Mouse (Mus musculus) myocyte (in vitro differentiated cells): ENCODE data around the gene Plcb2. TPM values are rescaled to one million over a fixed set of nuclear protein-coding genes. Genes with fewer than 3 reads are reported as not detected.

Experiments used
- H3K27me3 ChIP-seq: one replicate; pipeline ENCODE4 v1.6.1; 2011; ENCODE audit not compliant: control insufficient read depth, insufficient read depth, insufficient read length
- H3K36me3 ChIP-seq: one replicate; pipeline ENCODE4 v1.6.1; 2011; ENCODE audit not compliant: control insufficient read depth, insufficient read depth
- H3K4me2 ChIP-seq: one replicate; pipeline ENCODE4 v1.6.1; 2011; ENCODE audit warnings: low read depth, control low read depth
- H3K4me3 ChIP-seq: one replicate; pipeline ENCODE4 v1.5.1; 2011; ENCODE audit warnings: mild to moderate bottlenecking, control low read depth, moderate library complexity
- H3K79me2 ChIP-seq: one replicate; pipeline ENCODE4 v1.6.1; 2011; ENCODE audit not compliant: control insufficient read depth, insufficient read depth
- H3ac ChIP-seq: one replicate; pipeline ENCODE4 v1.6.1; 2011; ENCODE audit not compliant: control insufficient read depth, insufficient read length
- CEBPB ChIP-seq: IDR thresholded peaks from 2 replicates; pipeline ENCODE4 v1.6.1; 2011; ENCODE audit warnings: mild to moderate bottlenecking, moderate library complexity; ENCODE audit not compliant: poor library complexity, insufficient read depth, severe bottlenecking
- E2F4 ChIP-seq: IDR thresholded peaks from one replicate; pipeline ENCODE4 v1.6.1; 2011; ENCODE audit warnings: mild to moderate bottlenecking, control low read depth, moderate library complexity; ENCODE audit not compliant: insufficient read depth
- MAX ChIP-seq: IDR thresholded peaks from one replicate; pipeline ENCODE4 v1.6.1; 2011; ENCODE audit warnings: low read depth, mild to moderate bottlenecking, control low read depth
- MYOD1 ChIP-seq, 3 experiments: IDR thresholded peaks; one replicate each; pipeline ENCODE4 v1.6.1; 2011; ENCODE audit warnings: control low read depth in 2 of 3, low read depth in 2 of 3, mild to moderate bottlenecking in 2 of 3, moderate library complexity in 1 of 3; ENCODE audit not compliant: insufficient read length in 2 of 3, control insufficient read depth in 1 of 3
- MYOG ChIP-seq, 3 experiments: IDR thresholded peaks; one replicate each; pipeline ENCODE4 v1.6.1; 2011; ENCODE audit warnings: control low read depth in 2 of 3, low read depth in 2 of 3, mild to moderate bottlenecking in 2 of 3; ENCODE audit not compliant: insufficient read length in 2 of 3, control insufficient read depth in 1 of 3, insufficient read depth in 1 of 3
- POLR2A ChIP-seq: IDR thresholded peaks from one replicate; pipeline ENCODE4 v1.6.1; 2011; ENCODE audit warnings: low read depth, mild to moderate bottlenecking, control low read depth, moderate library complexity; ENCODE audit not compliant: insufficient read length
- POLR2AphosphoS2 ChIP-seq: IDR thresholded peaks from one replicate; pipeline ENCODE4 v1.6.1; 2011; ENCODE audit warnings: low read depth, control low read depth; ENCODE audit not compliant: insufficient read length
- REST ChIP-seq: IDR thresholded peaks from one replicate; pipeline ENCODE4 v1.6.1; 2011; ENCODE audit warnings: mild to moderate bottlenecking, control low read depth, moderate library complexity; ENCODE audit not compliant: insufficient read depth, insufficient read length
- SRF ChIP-seq: IDR thresholded peaks from one replicate; pipeline ENCODE4 v1.6.1; 2011; ENCODE audit warnings: low read depth; ENCODE audit not compliant: control insufficient read depth, insufficient read length
- TCF12 ChIP-seq: IDR thresholded peaks from one replicate; pipeline ENCODE4 v1.6.1; 2011; ENCODE audit warnings: mild to moderate bottlenecking, control low read depth; ENCODE audit not compliant: poor library complexity, insufficient read depth, severe bottlenecking
- TCF3 ChIP-seq: IDR thresholded peaks from one replicate; pipeline ENCODE4 v1.6.1; 2011; ENCODE audit warnings: low read depth, control low read depth; ENCODE audit not compliant: insufficient read length
- USF1 ChIP-seq: IDR thresholded peaks from one replicate; pipeline ENCODE4 v1.6.1; 2011; ENCODE audit warnings: low read depth, mild to moderate bottlenecking, control low read depth, moderate library complexity
- polyA plus RNA-seq: library from polyadenylated mRNA; unstranded; fragments of >200 nt; fragmentation: generic; extraction: Trizol; gene quantifications from one replicate; pipeline ENCODE4 v1.2.1, GENCODE M21; 2012; ENCODE audit warnings: missing spikeins

The Plcb2 gene
- polyA plus RNA-seq, 1 experiment = not detected

GRCm38 (mm10) chr2:118708472-118708871 is 19.8 kb downstream of the Plcb2 start:
- Histone ChIP-seq H3K79me2 (no peaks in the 10 kb centered on the region), H3ac (no peak overlapping the region), H3K4me3 (no peak overlapping the region), H3K36me3 (no peaks in the 10 kb centered on the region), H3K4me2 (no peak overlapping the region), H3K27me3 (peaks cover 61% of the 10 kb centered on the region)
- TF ChIP-seq TCF3 (no peak), POLR2AphosphoS2 (no peak), SRF (no peak), CEBPB (no peak)

- no peak overlapping the region for H3ac ChIP-seq
- no peaks in the 10 kb centered on the region for H3K79me2 ChIP-seq
- TF ChIP-seq MYOG (IDR thresholded peaks at IDR 0.05; ENCODE audit: control insufficient read depth in 1 of 3, insufficient read depth in 1 of 3, insufficient read length in 2 of 3, low read depth in 2 of 3) (no peak), CEBPB (no peak), POLR2AphosphoS2 (no peak), REST (no peak), TCF12 (no peak), SRF (no peak), TCF3 (no peak), USF1 (no peak), MYOD1 (IDR thresholded peaks at IDR 0.05; ENCODE audit: control insufficient read depth in 1 of 3, insufficient read length in 2 of 3, low read depth in 2 of 3) (no peak), E2F4 (no peak), POLR2A (no peak), MAX (no peak)
- H3K27me3 ChIP-seq = peaks cover 63% of the 10 kb centered on the region
- H3K4me3 ChIP-seq = no peak overlapping the region
- no peak overlapping the region for H3K4me2 ChIP-seq
- no peaks in the 10 kb centered on the region for H3K36me3 ChIP-seq
These were observed 21.8 kb downstream of the Plcb2 start for GRCm38 (mm10) chr2:118706436-118706835.

- no peaks in the 10 kb centered on the region for H3K36me3 ChIP-seq
- peak within 1 kb of the TSS; percentile 74 for H3K4me2 ChIP-seq
- H3K27me3 ChIP-seq = peaks cover 47% of the 10 kb centered on the region
- TF ChIP-seq SRF (no peak), TCF3 (no peak), MYOG (IDR thresholded peaks at IDR 0.05; ENCODE audit: control insufficient read depth in 1 of 3, insufficient read depth in 1 of 3, insufficient read length in 2 of 3, low read depth in 2 of 3) (no peak), POLR2AphosphoS2 (no peak), TCF12 (no peak), MAX (no peak), E2F4 (no peak), CEBPB (no peak), POLR2A (no peak)
- H3ac ChIP-seq = no peak within 1 kb of the TSS
- H3K4me3 ChIP-seq = no peak within 1 kb of the TSS
- no peaks in the 10 kb centered on the region for H3K79me2 ChIP-seq
These were observed 24.1 kb downstream of the Plcb2 start, which contains the start of gene Ankrd63 for GRCm38 (mm10) chr2:118703913-118704730. Ankrd63 (minus strand) TSS chr2:118703963.

GRCm38 (mm10) chr2:118702883-118703761 is 25.1 kb downstream of the Plcb2 start:
- Histone ChIP-seq H3ac (no peak overlapping the region), H3K4me3 (no peak overlapping the region), H3K36me3 (no peaks in the 10 kb centered on the region), H3K79me2 (no peaks in the 10 kb centered on the region), H3K27me3 (peaks cover 44% of the 10 kb centered on the region), H3K4me2 (peak overlapping the region; percentile 74)
- TF ChIP-seq MYOD1 (IDR thresholded peaks at IDR 0.05; ENCODE audit: control insufficient read depth in 1 of 3, insufficient read length in 2 of 3, low read depth in 2 of 3) = peak in 2 of 3 experiments; percentile 32 to 47
- no peak for TF ChIP-seq MAX
- peak in 2 of 3 experiments; percentile 53 to 76 for TF ChIP-seq MYOG (IDR thresholded peaks at IDR 0.05; ENCODE audit: control insufficient read depth in 1 of 3, insufficient read depth in 1 of 3, insufficient read length in 2 of 3, low read depth in 2 of 3)
- TF ChIP-seq E2F4 = no peak
- TF ChIP-seq POLR2A = no peak
- TF ChIP-seq TCF12 = no peak
- no peak for TF ChIP-seq REST
- TF ChIP-seq CEBPB = no peak
- TF ChIP-seq TCF3 = no peak
- TF ChIP-seq SRF = no peak
- no peak for TF ChIP-seq POLR2AphosphoS2
- TF ChIP-seq USF1 = no peak
